Comparison of ENCODE assay signal across 8 mouse cellular contexts in genomic region chr17:23725999-23726757, GRCm38 (mm10). TPM values are rescaled to one million over a fixed set of nuclear protein-coding genes. Genes with fewer than 3 reads are reported as not detected.
A peak's percentile ranks its signal among the peaks of the same experiment; 100 is the strongest.
DNase-seq lines count a peak whose midpoint lies in the region; ATAC-seq and TF ChIP-seq lines count a peak whose summit lies in the region.

Gene Pkmyt1, plus strand, starts transcription at chr17:23726336.

- peak; percentile 85; the same call in 1 of the 2 replicates for TF ChIP-seq POLR2A in cortical plate, adult 2 months (IDR thresholded peaks at IDR 0.05; ENCODE audit: extremely low read depth, insufficient read depth, low read length)

- H3K4me3 ChIP-seq in cortical plate, adult 2 months (ENCODE audit: insufficient read depth, low read length): peak within 1 kb of the TSS; percentile 47

- peak within 1 kb of the TSS; percentile 69; the same call in 1 of the 2 replicates for H3K27ac ChIP-seq in cortical plate, adult 2 months (ENCODE audit: insufficient read depth, low read length)

- peak; percentile 97 for DNase-seq in gastrocnemius, postnatal 10 days
- peak; percentile 97 for DNase-seq in induced T-regulatory cell, adult 2 months (ENCODE audit: low read depth)
- DNase-seq in left cerebral cortex, adult 9 months (ENCODE audit: low spot score in 2 of 2): peak; percentile 85 to 93
- DNase-seq in right cerebral cortex, postnatal 14 days: peak; percentile 94
- DNase-seq in urinary bladder, postnatal 36 days (ENCODE audit: low spot score in 2 of 2): peak; percentile 91 to 95

- no peak for TF ChIP-seq CTCF in cortical plate, adult 2 months (IDR thresholded peaks at IDR 0.05; ENCODE audit: extremely low read depth, insufficient read depth, low read length)

- peak; percentile 91 for ATAC-seq in activated CD4-positive, CD25-positive, alpha-beta regulatory T cell, adult 4 months
- peak; percentile 85 for ATAC-seq in megakaryocyte progenitor cell, adult 5-6 weeks (replicated peaks; ENCODE audit: poor library complexity)

- peaks cover 2% of the 10 kb centered on the region; the same call in 1 of the 2 replicates for H3K4me1 ChIP-seq in cortical plate, adult 2 months (ENCODE audit: control insufficient read depth, insufficient read depth, low read length)

RNA-seq across cellular contexts. Expression of gene Pkmyt1, which starts in this region (rescaled TPM):
- polyA plus RNA-seq in activated CD4-positive, CD25-positive, alpha-beta regulatory T cell, adult 4 months (2017; shearing (Covaris generic)): 10 to 100 TPM; 12.2 to 13.0 TPM
- 10.3 and 10.6 TPM in 2 replicates for polyA plus RNA-seq in cortical plate, adult 2 months (2012; rRNA removed)
- 1 to 10 TPM; 4.7 to 5.6 TPM for total RNA-seq in gastrocnemius, postnatal 10 days (2021)
- total RNA-seq in megakaryocyte progenitor cell, adult 5-6 weeks (2015): 34.5 and 36.9 TPM in 2 replicates
- total RNA-seq in megakaryocyte progenitor cell, adult 5-6 weeks (2017): 17.3 and 20.5 TPM in 2 replicates

Comparison
In these comparisons a context has a peak if more than half of its experiments do, and no peak if none do; other contexts are left out.
1. Peak in every context shown above with its lines: DNase-seq, ATAC-seq, H3K4me3 ChIP-seq and H3K27ac ChIP-seq.